Comparison of ENCODE assay signal across 18 mouse cellular contexts in genomic region chr7:79517581-79518337, GRCm38 (mm10). TPM values are rescaled to one million over a fixed set of nuclear protein-coding genes. Genes with fewer than 3 reads are reported as not detected.
DNase-seq lines count a peak whose midpoint lies in the region; ATAC-seq lines count a peak whose summit lies in the region.
"Had no signal": no experiment of that assay in that cellular context is flagged by ENCODE, and none has a peak within 500 bp of the region (broad histone marks: within the 10 kb centered on the region; RNA-seq: fewer than 3 reads in every experiment).

No protein-coding gene starts in this region.

- H3K9ac ChIP-seq in midbrain, embryonic 13.5 days (replicated peaks): peak overlapping the region; percentile 54
- H3K9ac ChIP-seq: heart, embryonic 13.5 days; kidney, embryonic 15.5 days; limb, embryonic 12.5 days; liver, postnatal 0 days had no signal

- H3K4me3 ChIP-seq in hindbrain, embryonic 10.5 days: 0 out of 2 replicates have a peak overlapping the region, but pooled peaks have one; percentile 9
- no peak overlapping the region for H3K4me3 ChIP-seq in midbrain, embryonic 13.5 days (replicated peaks)
- no peak overlapping the region for H3K4me3 ChIP-seq in embryonic facial prominence, embryonic 10.5 days
- H3K4me3 ChIP-seq: heart, embryonic 13.5 days; kidney, embryonic 15.5 days; limb, embryonic 12.5 days; megakaryocyte, embryonic 14.5 days had no signal

- H3K4me1 ChIP-seq in hindbrain, embryonic 10.5 days (replicated peaks): peaks cover 97% of the 10 kb centered on the region
- H3K4me1 ChIP-seq in midbrain, embryonic 13.5 days (replicated peaks): peaks cover 96% of the 10 kb centered on the region
- peaks cover 17% of the 10 kb centered on the region for H3K4me1 ChIP-seq in embryonic facial prominence, embryonic 10.5 days

- peak; percentile 18; the same call in 1 of the 2 replicates for ATAC-seq in midbrain, embryonic 13.5 days
- ATAC-seq in megakaryocyte-erythroid progenitor cell, adult 5-6 weeks (replicated peaks; ENCODE audit: low FRiP score, low TSS enrichment, poor library complexity, severe bottlenecking): no peak
- ATAC-seq: activated CD4-positive, CD25-positive, alpha-beta regulatory T cell, adult 4 months; CD4-positive, CD25-positive, alpha-beta regulatory T cell, adult 4 months; liver, postnatal 0 days had no signal

- H3K9me3 ChIP-seq in hindbrain, embryonic 10.5 days: no peaks in the 10 kb centered on the region
- no peaks in the 10 kb centered on the region for H3K9me3 ChIP-seq in midbrain, embryonic 13.5 days
- H3K9me3 ChIP-seq in embryonic facial prominence, embryonic 10.5 days: no peaks in the 10 kb centered on the region
- H3K9me3 ChIP-seq: heart, embryonic 13.5 days; kidney, embryonic 15.5 days; limb, embryonic 12.5 days had no signal

- 53% methylated on average over 5 of the region's 5 CpGs for WGBS in hindbrain, embryonic 10.5 days
- whole genome bisulfite sequencing in midbrain, embryonic 13.5 days: 25% methylated on average over 5 of the region's 5 CpGs
- WGBS in embryonic facial prominence, embryonic 10.5 days: 51% methylated on average over 5 of the region's 5 CpGs

- H3K27me3 ChIP-seq in hindbrain, embryonic 10.5 days (ENCODE audit: insufficient read depth, poor library complexity, severe bottlenecking): peaks cover 100% of the 10 kb centered on the region
- H3K27me3 ChIP-seq in midbrain, embryonic 13.5 days: peaks cover 31% of the 10 kb centered on the region
- H3K27me3 ChIP-seq in embryonic facial prominence, embryonic 10.5 days (replicated peaks; ENCODE audit: low read depth, poor library complexity, severe bottlenecking): peaks cover 100% of the 10 kb centered on the region

- DNase-seq in 3T3-L1 (ENCODE audit: low read depth, low spot score): peak; percentile 20
- DNase-seq in adrenal gland, postnatal 36 days: peak; percentile 54 to 56
- DNase-seq in hindbrain, embryonic 10.5 days (ENCODE audit: low spot score): no peak
- no peak for DNase-seq in c-Kit-positive CD71-positive TER-119-positive erythroid progenitor cells, embryonic 14.5 days (ENCODE audit: low spot score)
- no peak for DNase-seq in embryonic facial prominence, embryonic 10.5 days (ENCODE audit: low spot score)
- no peak for DNase-seq in lung, postnatal 14 days
- DNase-seq: gastrocnemius, postnatal 25 days; liver, postnatal 0 days; right cerebral cortex, postnatal 25 days; thymus, postnatal 25 days had no signal

- peak overlapping the region; percentile 90 for H3K4me2 ChIP-seq in midbrain, embryonic 13.5 days (replicated peaks)
- H3K4me2 ChIP-seq: heart, embryonic 13.5 days; kidney, embryonic 15.5 days; limb, embryonic 12.5 days had no signal

- H3K36me3 ChIP-seq in hindbrain, embryonic 10.5 days: peaks cover 31% of the 10 kb centered on the region
- H3K36me3 ChIP-seq in midbrain, embryonic 13.5 days: peaks cover 13% of the 10 kb centered on the region; the same call in 1 of the 2 replicates
- no peaks in the 10 kb centered on the region for H3K36me3 ChIP-seq in embryonic facial prominence, embryonic 10.5 days (replicated peaks)
- H3K36me3 ChIP-seq: heart, embryonic 13.5 days; kidney, embryonic 15.5 days; limb, embryonic 12.5 days had no signal

- peak overlapping the region; percentile 97 for H3K27ac ChIP-seq in hindbrain, embryonic 10.5 days
- H3K27ac ChIP-seq in midbrain, embryonic 13.5 days: peak overlapping the region; percentile 97
- H3K27ac ChIP-seq in embryonic facial prominence, embryonic 10.5 days (replicated peaks): no peak overlapping the region
- H3K27ac ChIP-seq: heart, embryonic 13.5 days; kidney, embryonic 15.5 days; limb, embryonic 12.5 days had no signal

RNA-seq across cellular contexts. Expression of gene Polg, which starts 51.6 kb away (rescaled TPM):
- 10 to 100 TPM; 68.5 to 77.7 TPM for total RNA-seq in adrenal gland, postnatal 36 days (2021)
- 38.5 and 43.0 TPM in 2 replicates for polyA plus RNA-seq in hindbrain, embryonic 10.5 days (2016; fragmentation: Nextera tagmentation; extraction: Ambion mirVana)
- 22.0 and 23.8 TPM in 2 replicates for polyA plus RNA-seq in midbrain, embryonic 13.5 days (2015; fragmentation: Nextera tagmentation; extraction: Ambion mirVana)
- 41.8 and 77.5 TPM in 2 replicates for total RNA-seq in megakaryocyte-erythroid progenitor cell, adult 5-6 weeks (2014; fragmentation: Nextera tagmentation)
- 40.8 and 90.7 TPM in 2 replicates for total RNA-seq in megakaryocyte-erythroid progenitor cell, adult 5-6 weeks (2017)
- 33.4 and 37.8 TPM in 2 replicates for polyA plus RNA-seq in embryonic facial prominence, embryonic 10.5 days (2016; fragmentation: Nextera tagmentation; extraction: Ambion mirVana)

Comparison
In these comparisons a context has a peak if more than half of its experiments do, and no peak if none do; other contexts are left out.
1. DNase-seq: peak in 3T3-L1 (single experiment) and adrenal gland, postnatal 36 days (2 of 2); none in hindbrain, embryonic 10.5 days (single experiment), c-Kit-positive CD71-positive TER-119-positive erythroid progenitor cells, embryonic 14.5 days (single experiment), embryonic facial prominence, embryonic 10.5 days (single experiment) and lung, postnatal 14 days (single experiment).